Mouse (Mus musculus) myocyte (in vitro differentiated cells): ENCODE measurements at regions not wholly inside any gene's neighbourhood (a gene's known extent, or its start where the extent isn't known, plus 50 kb on each side); places are given as distances from the start of the nearest gene placed in this dataset.

ENCODE experiments used
- H3K27me3 ChIP-seq: one replicate; pipeline ENCODE4 v1.6.1; 2011; ENCODE audit not compliant: control insufficient read depth, insufficient read depth, insufficient read length
- H3K36me3 ChIP-seq: one replicate; pipeline ENCODE4 v1.6.1; 2011; ENCODE audit not compliant: control insufficient read depth, insufficient read depth
- H3K4me2 ChIP-seq: one replicate; pipeline ENCODE4 v1.6.1; 2011; ENCODE audit warnings: low read depth, control low read depth
- H3K4me3 ChIP-seq: one replicate; pipeline ENCODE4 v1.5.1; 2011; ENCODE audit warnings: mild to moderate bottlenecking, control low read depth, moderate library complexity
- H3K79me2 ChIP-seq: one replicate; pipeline ENCODE4 v1.6.1; 2011; ENCODE audit not compliant: control insufficient read depth, insufficient read depth
- H3ac ChIP-seq: one replicate; pipeline ENCODE4 v1.6.1; 2011; ENCODE audit not compliant: control insufficient read depth, insufficient read length
- CEBPB ChIP-seq: IDR thresholded peaks from 2 replicates; pipeline ENCODE4 v1.6.1; 2011; ENCODE audit warnings: mild to moderate bottlenecking, moderate library complexity; ENCODE audit not compliant: poor library complexity, insufficient read depth, severe bottlenecking
- E2F4 ChIP-seq: IDR thresholded peaks from one replicate; pipeline ENCODE4 v1.6.1; 2011; ENCODE audit warnings: mild to moderate bottlenecking, control low read depth, moderate library complexity; ENCODE audit not compliant: insufficient read depth
- MAX ChIP-seq: IDR thresholded peaks from one replicate; pipeline ENCODE4 v1.6.1; 2011; ENCODE audit warnings: low read depth, mild to moderate bottlenecking, control low read depth
- MYOD1 ChIP-seq, 3 experiments: IDR thresholded peaks; one replicate each; pipeline ENCODE4 v1.6.1; 2011; ENCODE audit warnings: control low read depth in 2 of 3, low read depth in 2 of 3, mild to moderate bottlenecking in 2 of 3, moderate library complexity in 1 of 3; ENCODE audit not compliant: insufficient read length in 2 of 3, control insufficient read depth in 1 of 3
- MYOG ChIP-seq, 3 experiments: IDR thresholded peaks; one replicate each; pipeline ENCODE4 v1.6.1; 2011; ENCODE audit warnings: control low read depth in 2 of 3, low read depth in 2 of 3, mild to moderate bottlenecking in 2 of 3; ENCODE audit not compliant: insufficient read length in 2 of 3, control insufficient read depth in 1 of 3, insufficient read depth in 1 of 3
- POLR2A ChIP-seq: IDR thresholded peaks from one replicate; pipeline ENCODE4 v1.6.1; 2011; ENCODE audit warnings: low read depth, mild to moderate bottlenecking, control low read depth, moderate library complexity; ENCODE audit not compliant: insufficient read length
- POLR2AphosphoS2 ChIP-seq: IDR thresholded peaks from one replicate; pipeline ENCODE4 v1.6.1; 2011; ENCODE audit warnings: low read depth, control low read depth; ENCODE audit not compliant: insufficient read length
- REST ChIP-seq: IDR thresholded peaks from one replicate; pipeline ENCODE4 v1.6.1; 2011; ENCODE audit warnings: mild to moderate bottlenecking, control low read depth, moderate library complexity; ENCODE audit not compliant: insufficient read depth, insufficient read length
- SRF ChIP-seq: IDR thresholded peaks from one replicate; pipeline ENCODE4 v1.6.1; 2011; ENCODE audit warnings: low read depth; ENCODE audit not compliant: control insufficient read depth, insufficient read length
- TCF12 ChIP-seq: IDR thresholded peaks from one replicate; pipeline ENCODE4 v1.6.1; 2011; ENCODE audit warnings: mild to moderate bottlenecking, control low read depth; ENCODE audit not compliant: poor library complexity, insufficient read depth, severe bottlenecking
- TCF3 ChIP-seq: IDR thresholded peaks from one replicate; pipeline ENCODE4 v1.6.1; 2011; ENCODE audit warnings: low read depth, control low read depth; ENCODE audit not compliant: insufficient read length
- USF1 ChIP-seq: IDR thresholded peaks from one replicate; pipeline ENCODE4 v1.6.1; 2011; ENCODE audit warnings: low read depth, mild to moderate bottlenecking, control low read depth, moderate library complexity

DNA sequence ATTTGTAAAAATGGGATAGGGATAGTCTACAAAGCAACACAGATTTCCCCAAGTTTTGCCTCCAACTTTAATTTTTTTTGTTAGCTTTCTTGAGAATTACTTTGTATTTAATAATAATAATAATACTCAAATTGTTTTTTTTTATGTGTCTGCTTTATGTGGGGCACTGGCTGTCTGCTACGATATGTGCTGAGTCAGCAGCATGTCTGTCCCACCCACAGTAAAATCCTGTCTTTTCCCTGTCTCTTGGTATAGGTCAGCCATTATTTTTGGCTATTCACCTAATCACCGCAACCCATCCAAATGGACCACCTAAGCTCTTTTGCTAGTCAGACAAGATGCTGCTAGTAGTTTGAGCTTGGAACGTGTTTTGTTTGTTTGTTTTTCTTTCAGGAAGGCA lies 473.0 kb downstream of the Hs3st4 start:
- Histone ChIP-seq H3ac (no peak overlapping the region), H3K27me3 (no peaks in the 10 kb centered on the region), H3K4me2 (no peak overlapping the region), H3K4me3 (no peak overlapping the region), H3K36me3 (no peaks in the 10 kb centered on the region), H3K79me2 (no peaks in the 10 kb centered on the region)
- TF ChIP-seq MYOG (IDR thresholded peaks at IDR 0.05; ENCODE audit: control insufficient read depth in 1 of 3, insufficient read depth in 1 of 3, insufficient read length in 2 of 3, low read depth in 2 of 3), result no peak
- no peak for TF ChIP-seq SRF
- TF ChIP-seq TCF3, result no peak
- no peak for TF ChIP-seq MYOD1 (IDR thresholded peaks at IDR 0.05; ENCODE audit: control insufficient read depth in 1 of 3, insufficient read length in 2 of 3, low read depth in 2 of 3)
- TF ChIP-seq E2F4, result no peak
- no peak for TF ChIP-seq REST
- no peak for TF ChIP-seq POLR2A
- no peak for TF ChIP-seq MAX
- no peak for TF ChIP-seq TCF12
- TF ChIP-seq USF1, result no peak
- no peak for TF ChIP-seq POLR2AphosphoS2
- no peak for TF ChIP-seq CEBPB

DNA sequence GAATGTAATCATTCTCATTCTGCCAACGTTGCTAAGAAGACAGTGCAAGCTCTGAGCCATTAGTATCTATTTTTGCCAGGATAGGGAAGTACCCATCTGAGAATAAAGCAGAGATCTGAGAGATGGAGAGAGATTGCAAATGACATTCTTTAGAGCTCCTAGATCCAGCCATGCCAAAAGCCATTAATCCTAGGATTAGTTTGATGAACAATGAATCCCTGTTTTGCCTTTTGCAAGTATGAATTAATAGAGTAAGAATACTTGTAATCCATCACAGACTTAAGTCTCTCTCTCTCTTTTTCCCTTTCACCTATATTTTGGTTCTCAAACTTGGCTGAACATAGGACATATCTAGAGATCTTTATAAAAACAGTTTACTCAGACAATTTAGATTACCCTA lies 504.7 kb downstream of the Hs3st4 start:
- Histone ChIP-seq H3K27me3 (no peaks in the 10 kb centered on the region), H3ac (no peak overlapping the region), H3K4me3 (no peak overlapping the region), H3K36me3 (no peaks in the 10 kb centered on the region), H3K4me2 (no peak overlapping the region), H3K79me2 (no peaks in the 10 kb centered on the region)
- TF ChIP-seq SRF (no peak), USF1 (no peak), TCF3 (no peak), REST (no peak), POLR2AphosphoS2 (no peak)

- Histone ChIP-seq H3K4me2 (no peak overlapping the region), H3K27me3 (no peaks in the 10 kb centered on the region), H3K4me3 (no peak overlapping the region), H3K36me3 (no peaks in the 10 kb centered on the region), H3ac (no peak overlapping the region), H3K79me2 (no peaks in the 10 kb centered on the region)
- no peak for TF ChIP-seq REST
Measured at GRCm38 (mm10) chr7:124491109-124491793, 508.6 kb downstream of the Hs3st4 start.

- no peaks in the 10 kb centered on the region for H3K36me3 ChIP-seq
- TF ChIP-seq SRF (no peak), POLR2AphosphoS2 (no peak), MYOD1 (IDR thresholded peaks at IDR 0.05; ENCODE audit: control insufficient read depth in 1 of 3, insufficient read length in 2 of 3, low read depth in 2 of 3) (no peak), USF1 (no peak), MAX (no peak), REST (no peak), TCF3 (no peak), POLR2A (no peak), MYOG (IDR thresholded peaks at IDR 0.05; ENCODE audit: control insufficient read depth in 1 of 3, insufficient read depth in 1 of 3, insufficient read length in 2 of 3, low read depth in 2 of 3) (no peak), TCF12 (no peak), E2F4 (no peak), CEBPB (no peak)
- H3K27me3 ChIP-seq, result no peaks in the 10 kb centered on the region
- no peak overlapping the region for H3K4me3 ChIP-seq
- no peaks in the 10 kb centered on the region for H3K79me2 ChIP-seq
- H3ac ChIP-seq, result no peak overlapping the region
- H3K4me2 ChIP-seq, result no peak overlapping the region
Measured at GRCm38 (mm10) chr7:124491851-124492390, 509.3 kb downstream of the Hs3st4 start.

DNA sequence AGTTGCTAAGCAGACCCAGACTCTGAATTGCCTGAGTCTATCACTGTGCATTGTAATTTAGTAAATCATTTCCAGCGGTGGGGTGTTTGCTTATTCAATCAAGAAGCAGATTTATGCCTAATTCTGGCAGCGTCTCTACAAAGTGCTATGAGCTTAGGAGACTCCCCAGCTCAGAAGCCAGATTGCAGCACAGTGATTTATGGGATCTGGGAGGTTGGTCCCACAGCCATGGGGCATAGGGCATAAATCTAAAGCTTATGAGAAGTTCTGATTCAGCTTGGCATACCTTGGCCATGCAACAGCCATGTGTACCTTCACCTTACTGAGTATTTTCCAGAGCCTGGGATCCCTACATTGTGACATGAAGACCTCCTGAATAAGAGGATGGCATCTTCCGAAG lies 518.0 kb downstream of the Hs3st4 start:
- Histone ChIP-seq H3ac (no peak overlapping the region), H3K4me2 (no peak overlapping the region), H3K4me3 (no peak overlapping the region), H3K79me2 (no peaks in the 10 kb centered on the region), H3K27me3 (no peaks in the 10 kb centered on the region), H3K36me3 (no peaks in the 10 kb centered on the region)
- TF ChIP-seq POLR2A, result no peak

DNA sequence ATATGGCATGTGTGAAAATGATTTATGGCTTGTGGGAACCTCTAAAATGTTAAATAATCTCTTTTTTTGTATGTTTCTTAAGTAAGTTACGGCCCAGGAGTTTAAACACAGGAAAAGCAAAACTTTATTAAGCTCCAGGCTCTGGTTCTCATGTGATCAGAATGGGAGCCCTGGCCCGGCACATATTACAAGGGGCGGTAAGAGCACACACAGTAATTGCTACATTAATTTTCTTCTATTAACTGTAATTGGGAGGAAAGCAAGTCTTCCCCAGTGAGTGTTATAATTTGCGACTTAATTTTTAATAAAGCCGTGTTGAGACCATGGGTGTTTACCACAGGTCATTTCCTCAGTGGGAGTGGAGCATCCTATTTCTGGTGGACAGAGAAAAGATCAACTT lies 520.1 kb downstream of the Hs3st4 start:
- Histone ChIP-seq H3K4me2 (no peak overlapping the region), H3K4me3 (no peak overlapping the region), H3K36me3 (no peaks in the 10 kb centered on the region), H3K27me3 (no peaks in the 10 kb centered on the region), H3ac (no peak overlapping the region), H3K79me2 (no peaks in the 10 kb centered on the region)
- no peak for TF ChIP-seq TCF3
- no peak for TF ChIP-seq POLR2AphosphoS2
- no peak for TF ChIP-seq CEBPB
- TF ChIP-seq MYOG (IDR thresholded peaks at IDR 0.05; ENCODE audit: control insufficient read depth in 1 of 3, insufficient read depth in 1 of 3, insufficient read length in 2 of 3, low read depth in 2 of 3), result no peak
- no peak for TF ChIP-seq SRF
- no peak for TF ChIP-seq POLR2A
- no peak for TF ChIP-seq USF1
